Mouse (Mus musculus) neural tube, embryonic 13.5 days (tissue): ENCODE results near the gene Tpbg. TPM values are rescaled to one million over a fixed set of nuclear protein-coding genes. Genes with fewer than 3 reads are reported as not detected.
"Not testable (repeated sequence)": the region's sequence is repeated elsewhere in the genome, so short reads cannot be mapped to it uniquely, and the experiment has no call there.

Experiments used
- ATAC-seq: fragments of 200-750 bp; cut with Nextera tagmentation; 2 replicates; pipeline ENCODE4 v1.8.0; 2017; ENCODE audit warnings: low read depth, mild to moderate bottlenecking, moderate TSS enrichment, moderate library complexity
- H3K27ac ChIP-seq: fragments of 300-500 bp; sonication (generic); replicated peaks from 2 replicates; pipeline ENCODE4 v1.5.1; 2015; ENCODE audit warnings: moderate library complexity, mild to moderate bottlenecking, inconsistent platforms
- H3K27me3 ChIP-seq: fragments of 300-500 bp; sonication (generic); 2 replicates; pipeline ENCODE4 v1.6.1; 2015; ENCODE audit warnings: mild to moderate bottlenecking, inconsistent platforms
- H3K36me3 ChIP-seq: fragments of 300-500 bp; sonication (generic); 2 replicates; pipeline ENCODE4 v1.6.1; 2015; ENCODE audit warnings: mild to moderate bottlenecking, inconsistent platforms
- H3K4me1 ChIP-seq: fragments of 300-500 bp; sonication (generic); replicated peaks from 2 replicates; pipeline ENCODE4 v1.6.1; 2015; ENCODE audit warnings: inconsistent platforms
- H3K4me2 ChIP-seq: fragments of 300-500 bp; sonication (generic); 2 replicates; pipeline ENCODE4 v1.6.1; 2015; ENCODE audit warnings: inconsistent platforms, mild to moderate bottlenecking, moderate library complexity
- H3K4me3 ChIP-seq: fragments of 300-500 bp; sonication (generic); 2 replicates; pipeline ENCODE4 v1.5.1; 2015; ENCODE audit warnings: mild to moderate bottlenecking, inconsistent platforms
- H3K9ac ChIP-seq: fragments of 300-500 bp; sonication (generic); 2 replicates; pipeline ENCODE4 v1.6.1; 2015; ENCODE audit warnings: moderate library complexity, mild to moderate bottlenecking, inconsistent platforms
- H3K9me3 ChIP-seq: fragments of 300-500 bp; sonication (generic); 2 replicates; pipeline ENCODE4 v1.6.1; 2016; ENCODE audit warnings: inconsistent platforms
- WGBS: fragments of 180-500 bp; shearing (Covaris S2); methylation state at CpG from one replicate; pipeline ENCODE4 v1.1.7; 2015; 5-methylcytosine and 5-hydroxymethylcytosine counted together
- polyA plus RNA-seq: library from polyadenylated mRNA; unstranded; fragments of >200 nt; fragmentation: Nextera tagmentation; extraction: Ambion mirVana; gene quantifications from 2 replicates; pipeline ENCODE4 v1.2.1, GENCODE M21; 2015

Tpbg gene
- polyA plus RNA-seq = 21.1 and 21.7 TPM in 2 replicates

GRCm38 (mm10) chr9:85842351-85843011 lies at the start of gene Tpbg:
Gene Tpbg, plus strand, starts transcription at chr9:85842380.
- Histone ChIP-seq H3K4me3 (peak within 1 kb of the TSS; percentile 76), H3K27ac (peak within 1 kb of the TSS; percentile 84), H3K4me2 (peak within 1 kb of the TSS; percentile 95), H3K36me3 (peaks cover 2% of the 10 kb centered on the region; the same call in 1 of the 2 replicates), H3K9me3 (no peaks in the 10 kb centered on the region), H3K9ac (peak within 1 kb of the TSS; percentile 83), H3K27me3 (peaks cover 11% of the 10 kb centered on the region), H3K4me1 (peaks cover 33% of the 10 kb centered on the region)
- ATAC-seq = peak; percentile 90
- WGBS = under 1% methylated on average over 39 of the region's 39 CpGs

GRCm38 (mm10) chr9:85801986-85802385 lies 40.2 kb upstream of the Tpbg start:
- not testable (repeated sequence) for H3K4me1 ChIP-seq, H3K36me3 ChIP-seq, H3K9me3 ChIP-seq, H3K27ac ChIP-seq, H3K4me3 ChIP-seq, ATAC-seq, H3K27me3 ChIP-seq, H3K4me2 ChIP-seq, H3K9ac ChIP-seq
- 88% methylated on average over 2 of the region's 2 CpGs for WGBS

- no peaks in the 10 kb centered on the region for H3K36me3 ChIP-seq
- no peak overlapping the region for H3K4me2 ChIP-seq
- no peak overlapping the region for H3K9ac ChIP-seq
- no peak for ATAC-seq
- no peaks in the 10 kb centered on the region for H3K9me3 ChIP-seq
- H3K27ac ChIP-seq = no peak overlapping the region
- H3K27me3 ChIP-seq = no peaks in the 10 kb centered on the region
- no peaks in the 10 kb centered on the region for H3K4me1 ChIP-seq
- 61% methylated on average over 4 of the region's 4 CpGs for WGBS
- H3K4me3 ChIP-seq = no peak overlapping the region
Observed at GRCm38 (mm10) chr9:85802563-85802962, 39.6 kb upstream of the Tpbg start.

GRCm38 (mm10) chr9:85806411-85806810 lies 35.8 kb upstream of the Tpbg start:
- no peaks in the 10 kb centered on the region for H3K27me3 ChIP-seq
- ATAC-seq = no peak
- no peak overlapping the region for H3K27ac ChIP-seq
- WGBS = 91% methylated on average over 6 of the region's 6 CpGs
- H3K4me3 ChIP-seq = no peak overlapping the region
- H3K4me1 ChIP-seq = no peaks in the 10 kb centered on the region
- H3K9me3 ChIP-seq = no peaks in the 10 kb centered on the region
- H3K36me3 ChIP-seq = no peaks in the 10 kb centered on the region
- H3K9ac ChIP-seq = no peak overlapping the region
- no peak overlapping the region for H3K4me2 ChIP-seq

GRCm38 (mm10) chr9:85809246-85809645 lies 32.9 kb upstream of the Tpbg start:
- Histone ChIP-seq H3K36me3 (no peaks in the 10 kb centered on the region), H3K27ac (no peak overlapping the region), H3K4me2 (no peak overlapping the region), H3K27me3 (no peaks in the 10 kb centered on the region), H3K9me3 (no peaks in the 10 kb centered on the region), H3K4me1 (no peaks in the 10 kb centered on the region), H3K9ac (no peak overlapping the region), H3K4me3 (no peak overlapping the region)
- ATAC-seq = no peak
- WGBS = 93% methylated on average over 3 of the region's 3 CpGs

GRCm38 (mm10) chr9:85820829-85821228 lies 21.4 kb upstream of the Tpbg start:
- no peaks in the 10 kb centered on the region for H3K9me3 ChIP-seq
- WGBS = 91% methylated on average over 11 of the region's 11 CpGs
- no peaks in the 10 kb centered on the region for H3K27me3 ChIP-seq
- no peak overlapping the region for H3K9ac ChIP-seq
- H3K36me3 ChIP-seq = no peaks in the 10 kb centered on the region
- no peak for ATAC-seq
- H3K4me3 ChIP-seq = no peak overlapping the region
- no peaks in the 10 kb centered on the region for H3K4me1 ChIP-seq
- H3K27ac ChIP-seq = no peak overlapping the region
- no peak overlapping the region for H3K4me2 ChIP-seq

GRCm38 (mm10) chr9:85835521-85836425 lies 6.4 kb upstream of the Tpbg start:
- Histone ChIP-seq H3K27me3 (peaks cover 8% of the 10 kb centered on the region), H3K9me3 (no peaks in the 10 kb centered on the region), H3K36me3 (no peaks in the 10 kb centered on the region), H3K4me2 (no peak overlapping the region), H3K4me3 (no peak overlapping the region), H3K27ac (no peak overlapping the region), H3K4me1 (no peaks in the 10 kb centered on the region), H3K9ac (no peak overlapping the region)
- 82% methylated on average over 17 of the region's 17 CpGs for WGBS
- no peak for ATAC-seq

- Histone ChIP-seq H3K4me2 (no peak overlapping the region), H3K27ac (no peak overlapping the region), H3K36me3 (no peaks in the 10 kb centered on the region), H3K9ac (no peak overlapping the region), H3K9me3 (no peaks in the 10 kb centered on the region), H3K27me3 (peaks cover 11% of the 10 kb centered on the region), H3K4me1 (peaks cover 20% of the 10 kb centered on the region), H3K4me3 (no peak overlapping the region)
- WGBS = 47% methylated on average over 3 of the region's 3 CpGs
- no peak for ATAC-seq
Observed at GRCm38 (mm10) chr9:85839626-85840025, 2.6 kb upstream of the Tpbg start.

GRCm38 (mm10) chr9:85841891-85842290 lies 289 bp upstream of the Tpbg start:
- ATAC-seq = no peak
- Histone ChIP-seq H3K9ac (peak overlapping the region; percentile 83), H3K4me3 (peak overlapping the region; percentile 76), H3K36me3 (no peaks in the 10 kb centered on the region), H3K27me3 (peaks cover 11% of the 10 kb centered on the region), H3K4me2 (peak overlapping the region; percentile 95), H3K9me3 (no peaks in the 10 kb centered on the region), H3K27ac (no peak overlapping the region; the same call in 1 of the 2 replicates), H3K4me1 (peaks cover 33% of the 10 kb centered on the region)
- WGBS = 0% methylated on average over 16 of the region's 16 CpGs

- Histone ChIP-seq H3K27ac (peak overlapping the region; percentile 84), H3K4me2 (peak overlapping the region; percentile 95), H3K4me3 (peak overlapping the region; percentile 76), H3K4me1 (peaks cover 33% of the 10 kb centered on the region), H3K36me3 (peaks cover 3% of the 10 kb centered on the region; the same call in 1 of the 2 replicates), H3K9ac (peak overlapping the region; percentile 83), H3K9me3 (no peaks in the 10 kb centered on the region), H3K27me3 (peaks cover 11% of the 10 kb centered on the region)
- ATAC-seq = peak; percentile 78
- WGBS = 1% methylated on average over 64 of the region's 65 CpGs
Observed at GRCm38 (mm10) chr9:85843031-85843890, 1.1 kb downstream of the Tpbg start.

- peak overlapping the region; percentile 76 for H3K4me3 ChIP-seq
- H3K27ac ChIP-seq = peak overlapping the region; percentile 84
- H3K27me3 ChIP-seq = peaks cover 11% of the 10 kb centered on the region
- H3K4me2 ChIP-seq = peak overlapping the region; percentile 95
- peaks cover 33% of the 10 kb centered on the region for H3K4me1 ChIP-seq
- peak overlapping the region; percentile 83 for H3K9ac ChIP-seq
- peaks cover 3% of the 10 kb centered on the region; the same call in 1 of the 2 replicates for H3K36me3 ChIP-seq
- 3% methylated on average over 79 of the region's 80 CpGs for WGBS
- peak; percentile 59 for ATAC-seq
- no peaks in the 10 kb centered on the region for H3K9me3 ChIP-seq
Observed at GRCm38 (mm10) chr9:85843891-85844646, 1.9 kb downstream of the Tpbg start.
